Mouse (Mus musculus): ENCODE results near the gene Nacc1. TPM values are rescaled to one million over a fixed set of nuclear protein-coding genes. Genes with fewer than 3 reads are reported as not detected.
"Not testable (repeated sequence)": the region's sequence is repeated elsewhere in the genome, so short reads cannot be mapped to it uniquely, and the experiment has no call there.

The Nacc1 gene
- polyA plus RNA-seq, 1 experiment from 2014 or later: 13.0 TPM

DNA sequence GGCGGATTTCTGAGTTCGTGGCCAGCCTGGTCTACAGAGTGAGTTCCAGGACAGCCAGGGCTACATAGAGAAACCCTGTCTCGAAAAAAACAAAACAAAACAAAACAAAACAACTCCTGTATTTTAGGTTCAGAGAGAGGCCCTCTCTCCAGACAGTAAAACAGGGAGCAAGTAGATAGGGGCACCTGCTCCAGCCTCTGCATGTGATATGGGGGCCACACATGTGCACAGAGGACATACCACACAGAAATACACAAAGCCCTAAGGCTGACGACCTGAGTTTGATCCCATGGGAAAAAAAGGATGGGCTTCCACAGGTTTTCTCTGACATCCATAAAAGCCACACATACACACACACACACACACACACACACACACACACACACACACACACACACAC is 64.2 kb downstream of the Nacc1 start:
- H3K9ac ChIP-seq (ENCODE audit: low read depth, low read length); H3K36me3 ChIP-seq (ENCODE audit: control insufficient read depth, insufficient read depth, low read length); H3K27me3 ChIP-seq (ENCODE audit: control insufficient read depth, insufficient read depth, low read depth, low read length); H3K9me3 ChIP-seq (replicated peaks; ENCODE audit: control insufficient read depth, low read length, poor library complexity, severe bottlenecking); ATAC-seq; H3K4me3 ChIP-seq (ENCODE audit: low read depth, low read length); H3K4me2 ChIP-seq (ENCODE audit: low read length); H3K27ac ChIP-seq (ENCODE audit: low read length); H3K4me1 ChIP-seq (ENCODE audit: control insufficient read depth, insufficient read depth, low read length): not testable (repeated sequence)
- 78% methylated on average over 4 of the region's 4 CpGs for WGBS

DNA sequence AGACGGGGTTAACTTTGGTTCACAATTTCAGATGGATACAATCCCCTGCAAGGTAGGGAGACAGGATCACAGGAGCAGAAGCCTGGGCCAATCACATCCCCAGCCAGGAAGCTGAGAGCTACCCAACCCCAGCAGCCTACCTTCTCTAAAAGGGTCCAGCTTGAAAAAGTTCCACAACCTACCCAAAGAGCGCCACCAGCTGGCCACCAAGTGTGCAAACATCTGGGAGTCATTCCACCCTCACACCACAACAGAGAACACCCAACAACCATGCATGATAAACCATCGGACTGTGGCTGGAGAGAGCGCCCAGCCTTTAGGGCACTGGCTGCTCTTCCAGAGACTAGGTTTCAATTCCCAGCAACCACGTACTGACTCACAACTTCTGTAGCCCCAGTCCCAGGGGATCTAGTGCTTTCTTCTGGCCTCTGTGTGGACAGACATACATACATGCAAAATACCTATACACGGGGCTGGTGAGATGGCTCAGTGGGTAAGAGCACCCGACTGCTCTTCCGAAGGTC is 66.5 kb downstream of the Nacc1 start:
- no peaks in the 10 kb centered on the region for H3K4me1 ChIP-seq (ENCODE audit: control insufficient read depth, insufficient read depth, low read length)
- ATAC-seq: no peak
- H3K9me3 ChIP-seq (replicated peaks; ENCODE audit: control insufficient read depth, low read length, poor library complexity, severe bottlenecking): no peaks in the 10 kb centered on the region
- WGBS: 72% methylated on average over 8 of the region's 8 CpGs
- H3K27me3 ChIP-seq (ENCODE audit: control insufficient read depth, insufficient read depth, low read depth, low read length): no peaks in the 10 kb centered on the region
- no peak overlapping the region for H3K4me2 ChIP-seq (ENCODE audit: low read length)
- H3K27ac ChIP-seq (ENCODE audit: low read length): no peak overlapping the region
- peaks cover 4% of the 10 kb centered on the region; the same call in 1 of the 2 replicates for H3K36me3 ChIP-seq (ENCODE audit: control insufficient read depth, insufficient read depth, low read length)
- no peak overlapping the region for H3K4me3 ChIP-seq (ENCODE audit: low read depth, low read length)
- H3K9ac ChIP-seq (ENCODE audit: low read depth, low read length): no peak overlapping the region

Other genes starting within 250 kb of the Nacc1 start
- gene Ier2, start 25.0 kb downstream of the Nacc1 start, polyA plus RNA-seq (2015; fragmentation: Nextera tagmentation; extraction: Ambion mirVana): 13.0 and 16.3 TPM in 2 replicates
- gene Trmt1, start 1.6 kb downstream of the Nacc1 start, polyA plus RNA-seq (2015; fragmentation: Nextera tagmentation; extraction: Ambion mirVana): 59.0 and 68.1 TPM in 2 replicates
- 2.2 and 3.1 TPM in 2 replicates for gene Lyl1, start 13.6 kb upstream of the Nacc1 start, polyA plus RNA-seq (2015; fragmentation: Nextera tagmentation; extraction: Ambion mirVana)
- 0.80 and 1.1 TPM in 2 replicates for gene G430095P16Rik, start 35.1 kb upstream of the Nacc1 start, polyA plus RNA-seq (2015; fragmentation: Nextera tagmentation; extraction: Ambion mirVana)
- 44.1 and 55.4 TPM in 2 replicates for gene Nfix, start 112.5 kb upstream of the Nacc1 start, polyA plus RNA-seq (2015; fragmentation: Nextera tagmentation; extraction: Ambion mirVana)
- gene Dand5, start 135.0 kb upstream of the Nacc1 start, polyA plus RNA-seq (2015; fragmentation: Nextera tagmentation; extraction: Ambion mirVana): 11.7 and 12.4 TPM in 2 replicates
- 35.0 and 37.4 TPM in 2 replicates for gene Gadd45gip1, start 143.7 kb upstream of the Nacc1 start, polyA plus RNA-seq (2015; fragmentation: Nextera tagmentation; extraction: Ambion mirVana)
- gene Rad23a, start 152.8 kb upstream of the Nacc1 start, polyA plus RNA-seq (2015; fragmentation: Nextera tagmentation; extraction: Ambion mirVana): 80.7 and 85.6 TPM in 2 replicates
- gene Calr, start 159.1 kb upstream of the Nacc1 start, polyA plus RNA-seq (2015; fragmentation: Nextera tagmentation; extraction: Ambion mirVana): 662 and 691 TPM in 2 replicates
- gene Farsa, start 169.1 kb upstream of the Nacc1 start, polyA plus RNA-seq (2015; fragmentation: Nextera tagmentation; extraction: Ambion mirVana): 108 and 113 TPM in 2 replicates
- 27.7 and 33.2 TPM in 2 replicates for gene Syce2, start 184.2 kb upstream of the Nacc1 start, polyA plus RNA-seq (2015; fragmentation: Nextera tagmentation; extraction: Ambion mirVana)
- 33.4 and 36.9 TPM in 2 replicates for gene Gcdh, start 206.1 kb upstream of the Nacc1 start, polyA plus RNA-seq (2015; fragmentation: Nextera tagmentation; extraction: Ambion mirVana)
- gene Klf1, start 214.1 kb upstream of the Nacc1 start, polyA plus RNA-seq (2015; fragmentation: Nextera tagmentation; extraction: Ambion mirVana): 0.28 and 0.98 TPM in 2 replicates
- 5.0 and 6.1 TPM in 2 replicates for gene Dnase2a, start 220.7 kb upstream of the Nacc1 start, polyA plus RNA-seq (2015; fragmentation: Nextera tagmentation; extraction: Ambion mirVana)
- 85.7 and 86.1 TPM in 2 replicates for gene Mast1, start 249.5 kb upstream of the Nacc1 start, polyA plus RNA-seq (2015; fragmentation: Nextera tagmentation; extraction: Ambion mirVana)

All from midbrain, embryonic 16.5 days (tissue).